Mouse (Mus musculus): ENCODE results near the gene Cnpy4. TPM values are rescaled to one million over a fixed set of nuclear protein-coding genes. Genes with fewer than 3 reads are reported as not detected.
A peak's percentile ranks its signal among the peaks of the same experiment; 100 is the strongest.

The Cnpy4 gene
- polyA plus RNA-seq, 2 experiments = 50.6 to 60.7 TPM

GRCm38 (mm10) chr5:138234224-138234623 is 46.9 kb downstream of the Cnpy4 start:
- no peak for TF ChIP-seq POLR2A (IDR thresholded peaks at IDR 0.05; ENCODE audit: borderline replicate concordance, extremely low read depth, insufficient read depth, insufficient read length)
- no peak for ATAC-seq (ENCODE audit: low FRiP score, low read depth)
- Histone ChIP-seq H3K4me1 (ENCODE audit: control insufficient read depth, insufficient read depth, low read length) (no peaks in the 10 kb centered on the region), H3K9ac (ENCODE audit: low read depth, low read length, severe bottlenecking) (no peak overlapping the region), H3K27me3 (ENCODE audit: control insufficient read depth, insufficient read depth, low read length) (no peaks in the 10 kb centered on the region), H3K36me3 (ENCODE audit: control insufficient read depth, insufficient read depth, low read length) (no peaks in the 10 kb centered on the region), H3K27ac (replicated peaks; ENCODE audit: low read depth, low read length) (no peak overlapping the region), H3K4me3 (replicated peaks; ENCODE audit: low read length) (no peak overlapping the region), H3K4me2 (replicated peaks; ENCODE audit: low read depth, low read length, severe bottlenecking) (no peak overlapping the region), H3K9me3 (ENCODE audit: control insufficient read depth, low read length) (no peaks in the 10 kb centered on the region)
- no peak for DNase-seq (ENCODE audit: low spot score)

GRCm38 (mm10) chr5:138241511-138241910 is 54.2 kb downstream of the Cnpy4 start:
- H3K9me3 ChIP-seq (ENCODE audit: control insufficient read depth, low read length) = no peaks in the 10 kb centered on the region
- no peak overlapping the region for H3K4me2 ChIP-seq (replicated peaks; ENCODE audit: low read depth, low read length, severe bottlenecking)
- H3K36me3 ChIP-seq (ENCODE audit: control insufficient read depth, insufficient read depth, low read length) = no peaks in the 10 kb centered on the region
- H3K27me3 ChIP-seq (ENCODE audit: control insufficient read depth, insufficient read depth, low read length) = no peaks in the 10 kb centered on the region
- H3K27ac ChIP-seq (replicated peaks; ENCODE audit: low read depth, low read length) = no peak overlapping the region
- no peaks in the 10 kb centered on the region for H3K4me1 ChIP-seq (ENCODE audit: control insufficient read depth, insufficient read depth, low read length)
- H3K4me3 ChIP-seq (replicated peaks; ENCODE audit: low read length) = no peak overlapping the region
- no peak for TF ChIP-seq POLR2A (IDR thresholded peaks at IDR 0.05; ENCODE audit: borderline replicate concordance, extremely low read depth, insufficient read depth, insufficient read length)
- H3K9ac ChIP-seq (ENCODE audit: low read depth, low read length, severe bottlenecking) = no peak overlapping the region
- WGBS = 30% methylated on average over 2 of the region's 2 CpGs
- ATAC-seq (ENCODE audit: low FRiP score, low read depth) (no peak), DNase-seq (ENCODE audit: low spot score) (no peak)

MicroRNA genes within 50 kb of the gene (microRNA counts, 519-probe panel; counts per million panel counts)
- 3,968 counts per million, percentile 81 among the panel's probes with 10 or more counts for microRNA mmu-miR-106b
- 5,055 counts per million, percentile 95 among the panel's probes with 10 or more counts for microRNA mmu-miR-25
- microRNA mmu-miR-93 = 3,880 counts per million, percentile 79 among the panel's probes with 10 or more counts

Small RNA genes lying within 50 kb of the gene (microRNA-seq; reads per million reads assigned to microRNA genes)
- 6,703 reads per million, percentile 91 among the genes with 10 or more reads in this experiment for gene Mir106b
- gene Mir25 = 997 reads per million, percentile 72 among the genes with 10 or more reads in this experiment
- gene Mir93 = 7,070 reads per million, percentile 92 among the genes with 10 or more reads in this experiment

Other genes starting within 250 kb of the Cnpy4 start
- gene Gjc3, start 224.4 kb upstream of the Cnpy4 start, polyA plus RNA-seq (2012; rRNA removed) = 1.1 TPM in 2 replicates
- gene Gjc3, start 224.4 kb upstream of the Cnpy4 start, polyA plus RNA-seq (2014; fragmentation: Nextera tagmentation; extraction: Ambion mirVana) = 0.36 and 0.40 TPM in 2 replicates
- 0.09 and 0.18 TPM in 2 replicates for gene Azgp1, start 206.0 kb upstream of the Cnpy4 start, polyA plus RNA-seq (2012; rRNA removed)
- not detected in 2 replicates for gene Azgp1, start 206.0 kb upstream of the Cnpy4 start, polyA plus RNA-seq (2014; fragmentation: Nextera tagmentation; extraction: Ambion mirVana)
- gene Smok3a, start 166.2 kb upstream of the Cnpy4 start, polyA plus RNA-seq (2012; rRNA removed) = not detected in 2 replicates
- not detected in 2 replicates for gene Smok3a, start 166.2 kb upstream of the Cnpy4 start, polyA plus RNA-seq (2014; fragmentation: Nextera tagmentation; extraction: Ambion mirVana)
- gene Smok3b, start 166.1 kb upstream of the Cnpy4 start, polyA plus RNA-seq (2012; rRNA removed) = not detected in 2 replicates
- not detected in 2 replicates for gene Smok3b, start 166.1 kb upstream of the Cnpy4 start, polyA plus RNA-seq (2014; fragmentation: Nextera tagmentation; extraction: Ambion mirVana)
- not detected in 2 replicates for gene Smok3c, start 134.3 kb upstream of the Cnpy4 start, polyA plus RNA-seq (2012; rRNA removed)
- gene Smok3c, start 134.3 kb upstream of the Cnpy4 start, polyA plus RNA-seq (2014; fragmentation: Nextera tagmentation; extraction: Ambion mirVana) = not detected in 2 replicates
- 8.5 and 9.8 TPM in 2 replicates for gene Zkscan1, start 102.4 kb upstream of the Cnpy4 start, polyA plus RNA-seq (2012; rRNA removed)
- gene Zkscan1, start 102.4 kb upstream of the Cnpy4 start, polyA plus RNA-seq (2014; fragmentation: Nextera tagmentation; extraction: Ambion mirVana) = 25.3 and 25.4 TPM in 2 replicates
- gene Zscan21, start 70.6 kb upstream of the Cnpy4 start, polyA plus RNA-seq (2012; rRNA removed) = 31.5 and 38.3 TPM in 2 replicates
- 59.8 and 70.0 TPM in 2 replicates for gene Zscan21, start 70.6 kb upstream of the Cnpy4 start, polyA plus RNA-seq (2014; fragmentation: Nextera tagmentation; extraction: Ambion mirVana)
- 5.1 and 5.2 TPM in 2 replicates for gene Zfp113, start 31.7 kb upstream of the Cnpy4 start, polyA plus RNA-seq (2012; rRNA removed)
- 11.3 and 12.6 TPM in 2 replicates for gene Zfp113, start 31.7 kb upstream of the Cnpy4 start, polyA plus RNA-seq (2014; fragmentation: Nextera tagmentation; extraction: Ambion mirVana)
- gene Cops6, start 26.4 kb upstream of the Cnpy4 start, polyA plus RNA-seq (2012; rRNA removed) = 141 and 149 TPM in 2 replicates
- 262 and 267 TPM in 2 replicates for gene Cops6, start 26.4 kb upstream of the Cnpy4 start, polyA plus RNA-seq (2014; fragmentation: Nextera tagmentation; extraction: Ambion mirVana)
- 73.4 and 107 TPM in 2 replicates for gene Ap4m1, start 15.5 kb upstream of the Cnpy4 start, polyA plus RNA-seq (2012; rRNA removed)
- gene Ap4m1, start 15.5 kb upstream of the Cnpy4 start, polyA plus RNA-seq (2014; fragmentation: Nextera tagmentation; extraction: Ambion mirVana) = 18.6 and 19.9 TPM in 2 replicates
- 136 and 149 TPM in 2 replicates for gene Mcm7, start 15.1 kb upstream of the Cnpy4 start, polyA plus RNA-seq (2012; rRNA removed)
- gene Mcm7, start 15.1 kb upstream of the Cnpy4 start, polyA plus RNA-seq (2014; fragmentation: Nextera tagmentation; extraction: Ambion mirVana) = 144 and 152 TPM in 2 replicates
- gene Taf6, start within 50 bp of the Cnpy4 start, polyA plus RNA-seq (2012; rRNA removed) = 90.0 and 109 TPM in 2 replicates
- 75.6 and 86.0 TPM in 2 replicates for gene Taf6, start within 50 bp of the Cnpy4 start, polyA plus RNA-seq (2014; fragmentation: Nextera tagmentation; extraction: Ambion mirVana)
- 6.9 and 7.5 TPM in 2 replicates for gene Mblac1, start 6.8 kb downstream of the Cnpy4 start, polyA plus RNA-seq (2012; rRNA removed)
- gene Mblac1, start 6.8 kb downstream of the Cnpy4 start, polyA plus RNA-seq (2014; fragmentation: Nextera tagmentation; extraction: Ambion mirVana) = 8.3 and 8.8 TPM in 2 replicates
- not detected in 2 replicates for gene Nxpe5, start 38.4 kb downstream of the Cnpy4 start, polyA plus RNA-seq (2012; rRNA removed)
- not detected in 2 replicates for gene Nxpe5, start 38.4 kb downstream of the Cnpy4 start, polyA plus RNA-seq (2014; fragmentation: Nextera tagmentation; extraction: Ambion mirVana)
- 104 and 110 TPM in 2 replicates for gene Lamtor4, start 68.0 kb downstream of the Cnpy4 start, polyA plus RNA-seq (2012; rRNA removed)
- gene Lamtor4, start 68.0 kb downstream of the Cnpy4 start, polyA plus RNA-seq (2014; fragmentation: Nextera tagmentation; extraction: Ambion mirVana) = 64.6 and 68.5 TPM in 2 replicates
- gene BC037034, start 76.5 kb downstream of the Cnpy4 start, polyA plus RNA-seq (2012; rRNA removed) = 81.0 and 102 TPM in 2 replicates
- 5.2 and 7.6 TPM in 2 replicates for gene BC037034, start 76.5 kb downstream of the Cnpy4 start, polyA plus RNA-seq (2014; fragmentation: Nextera tagmentation; extraction: Ambion mirVana)
- gene Gal3st4, start 85.4 kb downstream of the Cnpy4 start, polyA plus RNA-seq (2012; rRNA removed) = 1.9 and 3.2 TPM in 2 replicates
- 3.7 and 3.8 TPM in 2 replicates for gene Gal3st4, start 85.4 kb downstream of the Cnpy4 start, polyA plus RNA-seq (2014; fragmentation: Nextera tagmentation; extraction: Ambion mirVana)
- gene Gm43720, start 92.5 kb downstream of the Cnpy4 start, polyA plus RNA-seq (2012; rRNA removed) = 0.18 and 0.19 TPM in 2 replicates
- 0.15 and 0.33 TPM in 2 replicates for gene Gm43720, start 92.5 kb downstream of the Cnpy4 start, polyA plus RNA-seq (2014; fragmentation: Nextera tagmentation; extraction: Ambion mirVana)
- gene Gpc2, start 92.5 kb downstream of the Cnpy4 start, polyA plus RNA-seq (2012; rRNA removed) = 183 and 277 TPM in 2 replicates
- 6.4 and 7.2 TPM in 2 replicates for gene Gpc2, start 92.5 kb downstream of the Cnpy4 start, polyA plus RNA-seq (2014; fragmentation: Nextera tagmentation; extraction: Ambion mirVana)
- 18.8 and 25.3 TPM in 2 replicates for gene Stag3, start 92.8 kb downstream of the Cnpy4 start, polyA plus RNA-seq (2012; rRNA removed)
- gene Stag3, start 92.8 kb downstream of the Cnpy4 start, polyA plus RNA-seq (2014; fragmentation: Nextera tagmentation; extraction: Ambion mirVana) = 5.6 TPM in 2 replicates
- gene Pvrig, start 154.5 kb downstream of the Cnpy4 start, polyA plus RNA-seq (2012; rRNA removed) = 0.06 and 0.09 TPM in 2 replicates
- gene Pvrig, start 154.5 kb downstream of the Cnpy4 start, polyA plus RNA-seq (2014; fragmentation: Nextera tagmentation; extraction: Ambion mirVana) = 0.18 TPM in 2 replicates